In the genomic region with DNA sequence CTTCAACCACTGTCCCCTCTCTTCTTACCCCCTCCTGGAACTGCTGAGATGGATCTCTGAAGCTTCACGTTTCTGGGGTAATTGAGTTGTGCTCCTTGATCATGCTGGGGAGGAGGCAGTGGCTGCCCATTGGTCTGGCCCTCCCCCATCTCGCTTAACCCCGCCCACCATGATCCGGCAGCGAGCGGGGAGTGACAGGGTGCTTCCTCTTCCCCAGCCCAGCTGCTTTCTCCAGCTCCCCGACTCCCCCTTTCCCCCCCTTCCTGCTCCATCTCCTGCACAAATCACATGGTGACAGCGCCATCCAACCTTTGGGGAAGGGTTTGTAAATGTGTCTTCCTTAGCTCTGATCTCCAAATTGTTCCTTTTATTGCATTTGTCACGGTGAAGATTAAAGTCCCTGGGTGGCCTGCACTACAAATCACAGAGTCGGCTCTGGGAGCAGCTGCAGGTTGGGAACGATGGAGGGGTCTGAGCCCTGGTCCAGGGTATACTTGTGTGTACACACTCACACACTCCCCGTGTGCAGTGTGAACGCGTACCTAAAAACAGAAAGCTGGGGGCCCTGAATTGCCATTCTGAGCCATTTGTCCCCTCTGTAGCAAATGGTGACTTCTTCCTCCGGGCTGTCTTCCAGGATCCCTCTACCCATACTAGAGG, we compare ENCODE assay signal across 8 mouse cellular contexts. TPM values are rescaled to one million over a fixed set of nuclear protein-coding genes. Genes with fewer than 3 reads are reported as not detected.
DNase-seq lines count a peak whose midpoint lies in the region; ATAC-seq and TF ChIP-seq lines count a peak whose summit lies in the region.

No protein-coding gene starts in this region.

- TF ChIP-seq POLR2A in CH12.LX (IDR thresholded peaks at IDR 0.05; ENCODE audit: low read depth, low read length): peak; percentile 39; the same call in 1 of the 2 replicates

- no peak overlapping the region for H3K27ac ChIP-seq in CH12.LX (ENCODE audit: insufficient read depth, low read depth)
- peak overlapping the region; percentile 88 for H3K27ac ChIP-seq in forebrain, embryonic 13.5 days
- no peak overlapping the region for H3K27ac ChIP-seq in lung, postnatal 0 days (ENCODE audit: low read length)

- H3K4me2 ChIP-seq in CH12.LX (ENCODE audit: insufficient read depth, low read depth, poor library complexity, severe bottlenecking): peak overlapping the region; percentile 22
- H3K4me2 ChIP-seq in forebrain, embryonic 13.5 days: peak overlapping the region; percentile 49
- peak overlapping the region; percentile 42 for H3K4me2 ChIP-seq in lung, postnatal 0 days (replicated peaks; ENCODE audit: low read depth, low read length)

- peak overlapping the region; percentile 8 to 40 (median 31) for H3K4me3 ChIP-seq in CH12.LX (replicated peaks in 1 of 3; ENCODE audit: low read depth in 2 of 3, low read length in 2 of 3, poor library complexity in 1 of 3)
- peak overlapping the region; percentile 8 for H3K4me3 ChIP-seq in forebrain, embryonic 13.5 days
- H3K4me3 ChIP-seq in lung, postnatal 0 days (ENCODE audit: low read depth, low read length): no peak overlapping the region

- no peaks in the 10 kb centered on the region for H3K9me3 ChIP-seq in CH12.LX (replicated peaks; ENCODE audit: low read length)
- no peaks in the 10 kb centered on the region for H3K9me3 ChIP-seq in forebrain, embryonic 13.5 days (replicated peaks)
- H3K9me3 ChIP-seq in lung, postnatal 0 days (ENCODE audit: low read length): no peaks in the 10 kb centered on the region

- no peak for TF ChIP-seq CTCF in CH12.LX (conservative IDR thresholded peaks at IDR 0.05 in 1 of 2, IDR thresholded peaks at IDR 0.05 in 1 of 2; ENCODE audit: low read depth in 2 of 2, low read length in 2 of 2)
- TF ChIP-seq CTCF in lung, postnatal 0 days (IDR thresholded peaks at IDR 0.05): no peak

- 14% methylated on average over 15 of the region's 15 CpGs for WGBS in forebrain, embryonic 13.5 days
- WGBS in lung, postnatal 0 days: 15% methylated on average over 15 of the region's 15 CpGs

- intact Hi-C loops in heart, postnatal 25 days (cut with DNase I): no loop called here

- in situ Hi-C loops in CH12.LX (cut with MboI; ENCODE audit: low pct_ligation_motif_present, low pct_unique_long_range_greater_than_20kb, low sequenced_read_pairs): loop anchor here (5.0 kb wide), 1 partner anchor 121 kb away; no protein-coding TSS in a partner anchor

- peak overlapping the region; percentile 34 for H3K9ac ChIP-seq in CH12.LX (ENCODE audit: insufficient read depth, low read depth)
- H3K9ac ChIP-seq in forebrain, embryonic 13.5 days: 0 out of 2 replicates have a peak overlapping the region, but pooled peaks have one; percentile 0
- H3K9ac ChIP-seq in lung, postnatal 0 days (replicated peaks; ENCODE audit: low read depth): no peak overlapping the region

- peak; percentile 71 for DNase-seq in CH12.LX (ENCODE audit: extremely low read depth)
- DNase-seq in adrenal gland, postnatal 25 days: peak; percentile 83
- DNase-seq in heart, postnatal 25 days (ENCODE audit: low spot score): peak; percentile 66
- DNase-seq in kidney, postnatal 4 days: peak; percentile 86 to 90
- peak; percentile 63 for DNase-seq in lung, postnatal 0 days (ENCODE audit: low spot score)
- peak; percentile 74 for DNase-seq in ovary, postnatal 36 days (ENCODE audit: low spot score)
- DNase-seq in yolk sac, embryonic 10.5 days (ENCODE audit: low spot score): peak; percentile 69

- TF ChIP-seq RAD21 in CH12.LX (IDR thresholded peaks at IDR 0.05; ENCODE audit: low read depth, low read length): no peak

- dilution Hi-C loops in CH12.LX (cut with MboI; ENCODE audit: extremely low pct_ligation_motif_present, extremely low pct_unique_long_range_greater_than_20kb, low sequenced_read_pairs): no loop called here

- no peaks in the 10 kb centered on the region for H3K36me3 ChIP-seq in CH12.LX (replicated peaks in 1 of 2; ENCODE audit: control insufficient read depth in 1 of 2, insufficient read depth in 1 of 2, low read length in 1 of 2)
- no peaks in the 10 kb centered on the region for H3K36me3 ChIP-seq in forebrain, embryonic 13.5 days (ENCODE audit: poor library complexity, severe bottlenecking)
- H3K36me3 ChIP-seq in lung, postnatal 0 days (ENCODE audit: insufficient read depth, low read length): no peaks in the 10 kb centered on the region

- H3K4me1 ChIP-seq in CH12.LX (ENCODE audit: control insufficient read depth in 1 of 2, insufficient read depth in 2 of 2): peaks cover 13 to 45% of the 10 kb centered on the region in 2 experiments
- H3K4me1 ChIP-seq in forebrain, embryonic 13.5 days: peaks cover 35% of the 10 kb centered on the region
- H3K4me1 ChIP-seq in lung, postnatal 0 days (ENCODE audit: insufficient read depth, low read depth, low read length): peaks cover 4% of the 10 kb centered on the region; the same call in 1 of the 2 replicates

- no peaks in the 10 kb centered on the region for H3K79me2 ChIP-seq in CH12.LX (replicated peaks; ENCODE audit: control insufficient read depth, extremely low read depth, insufficient read depth, poor library complexity, severe bottlenecking)

- H3K27me3 ChIP-seq in CH12.LX (replicated peaks): peaks cover 5% of the 10 kb centered on the region
- peaks cover 29% of the 10 kb centered on the region for H3K27me3 ChIP-seq in forebrain, embryonic 13.5 days
- H3K27me3 ChIP-seq in lung, postnatal 0 days (replicated peaks; ENCODE audit: insufficient read depth, low read length): peaks cover 4% of the 10 kb centered on the region; the same call in 1 of the 2 replicates

- peak; percentile 60 for ATAC-seq in forebrain, embryonic 13.5 days
- ATAC-seq in lung, postnatal 0 days: peak; percentile 69

- no peak for TF ChIP-seq EP300 in CH12.LX (IDR thresholded peaks at IDR 0.05; ENCODE audit: low read length)
- TF ChIP-seq EP300 in lung, postnatal 0 days (IDR thresholded peaks at IDR 0.05): no peak

TF ChIP-seq in CH12.LX, 34 proteins besides CTCF, POLR2A, EP300 and RAD21:
- 0 out of 2 replicates have a peak, but pooled peaks have one; percentile 13 for TF ChIP-seq MEF2A (IDR thresholded peaks at IDR 0.05; ENCODE audit: borderline replicate concordance, low read depth, low read length)
- TF ChIP-seq ELF1 (IDR thresholded peaks at IDR 0.05; ENCODE audit: low read depth, low read length): peak; percentile 48
- TF ChIP-seq IRF4 (IDR thresholded peaks at IDR 0.05; ENCODE audit: low read depth, low read length): no peak
- peak; percentile 22; the same call in 1 of the 2 replicates for TF ChIP-seq BHLHE40 (IDR thresholded peaks at IDR 0.05; ENCODE audit: low read depth, low read length)

RNA-seq across cellular contexts. Expression of a gene that starts 52.5 kb away (rescaled TPM):
- 13.5 and 14.0 TPM in 2 replicates for total RNA-seq in CH12.LX (2012; rRNA removed)
- total RNA-seq in CH12.LX (2014; rRNA removed): 11.0 and 11.8 TPM in 2 replicates
- polyA plus RNA-seq in CH12.LX (2012; ENCODE audit: insufficient read length, low read depth): 20.7 and 21.2 TPM in 2 replicates
- 32.8 and 42.6 TPM in 2 replicates for total RNA-seq in adrenal gland, postnatal 25 days (2021)
- 51.4 and 54.9 TPM in 2 replicates for polyA plus RNA-seq in forebrain, embryonic 13.5 days (2015; fragmentation: Nextera tagmentation; extraction: Ambion mirVana)
- 10 to 100 TPM; 15.6 to 20.4 TPM for total RNA-seq in heart, postnatal 25 days (2021)
- polyA plus RNA-seq in lung, postnatal 0 days (2015; fragmentation: Nextera tagmentation; extraction: Ambion mirVana): 20.7 and 25.6 TPM in 2 replicates
